Mouse (Mus musculus) embryonic stem cell, embryonic (primary cell): Measurements from ENCODE around the gene Itih2.

Experiments
- CTCF ChIA-PET, 4 experiments: fragments of 300-600 bp in 2 of 4; fragments of 350-600 bp in 2 of 4; sonication (Branson Sonifier 250); formaldehyde crosslinking; loops; one replicate each; lab custom pipeline; 2022; ENCODE audit warnings: inconsistent platforms in 2 of 4; lab: Charles Lee
- POLR2A ChIA-PET, 4 experiments: fragments of 300-600 bp in 2 of 4; fragments of 350-600 bp in 2 of 4; sonication (Branson Sonifier 250); formaldehyde crosslinking; loops; one replicate each; lab custom pipeline; 2022; ENCODE audit warnings: antibody characterized with exemption in 4 of 4, inconsistent platforms in 1 of 4; lab: Charles Lee

Gene Itih2

DNA sequence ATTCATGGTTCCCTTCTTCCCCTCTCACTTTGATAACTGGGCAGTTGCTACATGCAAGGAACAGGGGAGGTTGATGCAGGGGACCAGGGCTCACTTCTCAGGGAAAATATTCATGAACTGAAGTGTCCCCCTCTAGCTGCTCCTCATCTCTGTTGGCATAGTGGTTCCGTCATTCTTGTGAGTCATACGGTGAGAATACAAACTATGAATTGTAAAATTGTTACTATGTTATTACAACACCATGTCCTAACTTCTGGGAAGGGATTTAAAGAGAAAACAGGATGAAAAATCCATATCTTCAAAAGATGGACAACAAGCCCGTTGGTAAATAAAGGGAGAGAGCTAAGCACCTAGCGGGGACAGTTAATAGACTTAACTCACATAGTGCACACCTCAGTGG is at the start of gene Itih2:
Gene Itih2 (minus strand): TSS at position 101 of the 400 bp plus-strand sequence.
- ChIA-PET POLR2A (no interaction called here), CTCF (no interaction called here)

DNA sequence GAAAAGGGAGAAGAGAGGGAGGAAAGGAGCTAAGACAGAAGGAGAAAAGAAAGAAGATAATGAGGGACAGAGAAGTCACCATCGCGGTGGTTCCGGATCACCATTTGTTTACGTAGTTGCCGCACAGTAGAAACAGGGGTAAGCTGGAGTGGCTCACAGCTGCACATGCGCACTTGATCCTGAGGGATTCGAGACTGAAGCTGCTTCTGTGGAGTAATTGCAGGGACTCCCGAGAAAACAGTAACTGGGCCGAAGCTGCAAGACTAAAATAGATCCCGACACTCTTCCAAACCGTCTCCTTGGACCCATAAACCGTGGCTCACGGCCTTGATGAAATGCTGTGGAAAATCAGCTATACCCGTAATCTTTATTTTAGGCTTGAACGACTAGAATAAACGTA is 38.8 kb upstream of the Itih2 start:
- ChIA-PET POLR2A (interaction anchor here in 1 of 4 experiments (0.7 kb wide), 1 partner anchor 22 kb away, joined by 3 read pairs; no protein-coding TSS in a partner anchor), CTCF (interaction anchor here in 1 of 4 experiments (0.6 kb wide), 1 partner anchor 154 kb away, joined by 3 read pairs; no protein-coding TSS in a partner anchor)

DNA sequence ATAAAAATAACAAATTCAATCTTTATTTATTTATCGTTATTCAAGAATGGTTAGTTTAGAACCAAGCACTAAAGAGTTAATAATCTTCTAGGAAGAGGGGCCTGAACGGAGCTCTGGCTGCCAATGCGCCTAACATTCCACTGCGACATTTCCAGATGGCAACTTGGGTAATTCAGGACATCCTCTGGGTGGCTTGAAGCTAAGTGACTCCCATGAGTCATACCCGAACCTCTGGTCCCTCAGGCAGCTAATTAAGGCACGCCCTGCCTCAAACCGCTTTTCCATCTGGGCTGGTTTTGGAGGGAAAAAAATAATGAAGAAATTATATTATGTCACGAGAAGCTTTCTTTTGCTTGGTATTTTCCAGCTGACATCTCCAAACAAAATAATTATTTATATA is 36.8 kb upstream of the Itih2 start:
- CTCF ChIA-PET = interaction anchor here in 1 of 4 experiments (1.0 kb wide), 1 partner anchor 70 kb away, joined by 3 read pairs; no protein-coding TSS in a partner anchor
- POLR2A ChIA-PET = interaction anchor here in 1 of 4 experiments (0.6 kb wide), 1 partner anchor 264 kb away, joined by 3 read pairs; no protein-coding TSS in a partner anchor

DNA sequence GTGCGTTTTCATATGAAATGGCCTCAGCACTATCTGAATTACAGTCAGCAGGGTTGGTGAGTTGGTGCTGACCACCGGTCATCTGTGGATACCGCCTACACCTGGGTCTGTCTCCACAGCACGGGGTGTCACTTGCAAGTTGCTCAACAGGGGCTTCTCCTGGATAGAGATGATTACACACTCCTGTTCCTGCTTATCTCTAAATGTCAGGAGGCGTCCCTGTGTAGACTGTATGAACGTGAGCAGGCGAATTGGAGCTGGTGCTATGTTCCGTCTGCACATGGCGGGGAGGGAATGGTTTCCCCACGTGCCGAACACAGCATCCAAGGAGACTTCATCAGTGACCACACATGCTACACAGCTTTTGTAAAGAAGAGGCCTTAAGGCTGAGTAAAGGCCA is 36.1 kb upstream of the Itih2 start:
- CTCF ChIA-PET = no interaction called here
- POLR2A ChIA-PET = interaction anchor here in 2 of 4 experiments (0.6 to 0.9 kb wide), 2 partner anchors 12 to 263 kb away, joined by 3 read pairs; no protein-coding TSS in a partner anchor

DNA sequence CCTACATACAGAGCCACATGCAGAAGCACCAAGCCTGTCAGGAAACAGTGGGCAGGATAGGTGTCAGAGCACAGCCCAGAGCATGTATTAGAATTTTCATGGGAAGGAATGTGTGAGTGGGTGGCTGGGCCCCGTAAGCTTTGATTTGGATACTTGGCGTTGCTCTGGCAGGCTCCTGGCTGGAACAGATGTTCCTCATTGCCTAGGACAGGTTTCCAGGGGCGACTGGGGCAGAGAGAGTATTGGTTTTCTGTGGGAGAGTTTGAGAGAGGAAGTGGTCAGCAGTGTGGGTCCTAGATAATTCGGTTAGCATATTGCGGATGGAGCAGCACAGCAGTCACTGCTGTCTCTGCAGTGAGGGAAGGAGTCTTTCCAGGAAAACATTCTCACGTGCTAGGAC is 35.4 kb upstream of the Itih2 start:
- POLR2A ChIA-PET = interaction anchor here in 1 of 4 experiments (0.9 kb wide), 1 partner anchor 11 kb away, joined by 3 read pairs; no protein-coding TSS in a partner anchor
- CTCF ChIA-PET = no interaction called here

DNA sequence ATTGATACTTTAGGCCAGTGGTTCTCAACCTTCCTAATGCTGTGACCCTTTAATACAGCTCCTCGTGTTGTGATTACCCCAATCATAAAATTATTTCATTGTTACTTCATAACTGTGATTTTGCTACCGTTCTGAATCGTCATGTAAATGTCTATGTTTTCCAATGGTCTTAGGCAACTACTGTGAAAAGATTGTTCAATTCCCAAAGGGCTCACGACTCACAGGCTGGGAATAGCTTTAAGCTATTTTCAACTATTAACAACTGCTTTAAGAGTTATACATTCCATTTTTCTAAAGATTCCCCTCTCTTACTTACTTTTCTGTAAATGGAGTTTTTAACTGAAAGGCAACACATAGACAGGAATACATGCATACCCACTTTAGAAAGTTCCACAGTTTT is 30.8 kb upstream of the Itih2 start:
- CTCF ChIA-PET = interaction anchor here in 1 of 4 experiments (0.6 kb wide), 1 partner anchor 19 kb away, joined by 3 read pairs; no protein-coding TSS in a partner anchor

DNA sequence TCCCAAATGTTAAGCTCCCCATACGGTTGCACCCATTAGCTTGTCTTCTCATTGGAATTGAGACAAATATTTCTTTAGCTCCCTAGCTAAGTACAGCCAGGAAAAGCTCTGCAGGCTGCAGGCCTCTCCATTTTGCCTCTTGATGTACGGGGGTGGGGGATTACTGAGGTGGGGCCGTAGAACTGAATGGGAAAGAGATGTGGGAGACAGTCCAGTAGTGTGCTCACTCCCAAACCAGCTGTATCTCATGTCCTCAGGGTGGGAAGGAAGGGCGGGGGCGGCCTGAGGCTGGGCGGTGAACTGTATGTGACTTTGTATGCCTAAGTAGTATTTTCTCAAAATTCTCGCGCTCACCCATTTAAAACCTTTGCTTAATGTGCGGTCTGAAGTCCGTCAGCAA is 26.0 kb upstream of the Itih2 start:
- ChIA-PET CTCF (no interaction called here), POLR2A (interaction anchor here in 2 of 4 experiments (0.7 to 1.2 kb wide), 2 partner anchors 11 to 83 kb away, joined by 3 to 15 read pairs; no protein-coding TSS in a partner anchor)

More for the DNA sequence above, 30.8 kb upstream of the Itih2 start:
- POLR2A ChIA-PET = no interaction called here

DNA sequence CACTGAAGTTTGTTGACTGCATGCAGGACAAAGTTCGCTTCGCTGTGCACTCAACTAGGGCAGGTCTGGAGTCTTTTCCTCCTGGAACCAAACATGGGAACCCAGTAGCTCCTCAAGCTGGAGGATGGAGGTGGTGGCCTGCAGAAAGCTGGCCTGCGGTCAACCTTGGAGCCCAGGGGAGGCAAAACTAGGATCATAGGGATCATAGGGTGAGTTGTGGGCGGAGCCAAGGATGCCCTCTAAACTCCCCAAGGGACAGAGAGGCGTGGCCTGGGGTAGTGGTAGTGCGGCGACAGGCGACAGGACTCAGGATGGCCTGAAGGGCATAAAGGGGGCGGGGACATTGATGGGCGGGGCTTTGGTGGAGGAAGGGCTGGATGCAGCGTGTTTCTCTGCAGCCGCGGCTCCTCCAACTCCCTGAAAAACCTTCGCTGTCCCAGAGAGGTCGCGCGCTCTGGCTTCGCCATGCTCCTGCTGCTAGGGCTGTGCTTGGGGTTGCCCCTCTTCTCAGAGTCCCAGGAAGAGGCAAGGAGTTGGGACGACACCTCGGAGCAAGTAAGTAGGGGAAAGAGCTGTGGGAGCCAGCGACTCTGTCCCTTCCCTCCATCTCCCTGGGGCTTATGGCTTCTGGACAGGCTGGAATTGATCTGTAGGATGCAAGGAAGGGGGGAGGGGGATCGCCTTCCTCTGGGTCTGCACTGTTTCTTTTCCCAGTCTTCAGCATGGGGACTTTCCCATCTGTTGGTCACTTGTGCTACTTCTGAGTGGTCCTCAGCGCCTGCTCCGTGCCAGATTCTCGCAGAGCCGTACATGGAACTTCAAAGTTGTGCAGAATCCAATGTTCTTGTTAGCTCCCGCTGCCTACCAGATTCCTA is 22.2 kb upstream of the Itih2 start, which contains the start of gene Itih5:
Gene Itih5 (plus strand): TSS at position 371 of the 875 bp plus-strand sequence.
- POLR2A ChIA-PET = interaction anchor here in 2 of 4 experiments (0.9 to 2.9 kb wide), 3 partner anchors 10 to 73 kb away, joined by 3 to 8 read pairs (median 6); partner anchors contain the start of genes Atp5c1 (in 1 of the 2) and Kin (in 1 of the 2)
- CTCF ChIA-PET = interaction anchor here in 2 of 4 experiments (0.6 to 2.3 kb wide), 5 partner anchors 11 to 135 kb away, joined by 3 to 6 read pairs (median 4); no protein-coding TSS in a partner anchor

DNA sequence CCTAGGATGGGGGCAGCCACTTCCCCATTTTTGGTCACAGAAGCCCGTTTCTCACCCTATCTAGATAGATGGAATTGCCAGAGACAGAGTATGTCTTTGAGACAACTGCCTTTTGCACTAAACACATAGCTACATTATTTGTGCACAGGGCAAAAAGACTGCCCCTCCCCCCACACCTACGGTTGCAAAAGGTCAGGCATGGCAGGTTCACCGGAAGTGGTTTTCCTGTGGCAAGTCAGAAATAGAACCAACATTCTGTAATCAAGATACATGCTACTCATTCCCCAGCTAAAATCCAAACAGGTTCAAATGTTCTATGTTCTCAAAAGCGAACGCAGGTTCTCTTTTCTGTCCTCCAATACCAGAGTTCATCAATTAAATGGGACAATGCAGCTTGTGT is 21.4 kb upstream of the Itih2 start:
- CTCF ChIA-PET = interaction anchor here in 2 of 4 experiments (0.8 to 2.3 kb wide), 3 partner anchors 10 to 136 kb away, joined by 3 to 6 read pairs (median 6); no protein-coding TSS in a partner anchor
- POLR2A ChIA-PET = interaction anchor here in 2 of 4 experiments (0.9 to 2.9 kb wide), 2 partner anchors 9 to 10 kb away, joined by 3 to 8 read pairs; no protein-coding TSS in a partner anchor

DNA sequence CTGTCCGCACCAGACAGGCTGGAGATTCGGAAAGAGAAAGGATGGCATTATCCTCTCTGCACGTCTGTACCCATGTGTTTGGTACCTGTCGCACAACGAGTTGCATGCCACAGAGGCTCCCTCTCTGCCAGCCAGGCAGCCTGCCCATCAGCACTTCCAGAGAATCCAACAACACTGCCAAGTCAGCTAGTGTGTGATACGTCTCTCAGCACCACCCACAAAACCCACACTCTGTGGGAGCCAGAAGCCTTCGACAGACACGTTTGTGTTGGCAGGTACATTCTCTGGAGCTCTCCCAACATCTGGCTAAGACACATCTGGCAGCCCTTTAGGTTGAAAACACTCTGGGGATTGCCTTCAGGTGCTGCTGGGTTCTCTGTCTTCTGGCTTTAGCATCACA is 16.0 kb upstream of the Itih2 start:
- POLR2A ChIA-PET = no interaction called here
- CTCF ChIA-PET = interaction anchor here in 1 of 4 experiments (1.1 to 1.2 kb wide), 2 partner anchors 46 to 137 kb away, joined by 3 to 4 read pairs; no protein-coding TSS in a partner anchor

DNA sequence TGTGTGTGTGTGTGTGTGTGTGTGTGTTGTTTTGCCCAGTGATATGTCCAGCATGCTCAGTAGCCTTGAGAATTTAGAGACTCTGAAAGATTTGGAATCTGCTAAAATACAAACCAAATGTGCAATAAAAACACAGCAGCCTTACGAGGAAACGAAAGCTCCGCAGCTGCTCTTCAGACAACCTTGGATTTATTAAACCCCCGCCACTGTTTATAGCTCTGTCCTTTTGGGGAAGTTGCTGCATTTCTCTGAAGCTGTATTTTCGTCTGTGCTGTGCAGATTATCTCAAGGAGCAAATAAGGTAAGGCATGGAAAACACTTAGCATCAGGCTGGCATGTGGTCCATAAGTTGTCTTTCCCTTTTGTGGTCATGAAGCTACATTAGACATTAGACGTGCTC is 14.3 kb upstream of the Itih2 start:
- POLR2A ChIA-PET = interaction anchor here in 1 of 4 experiments (0.9 kb wide), 1 partner anchor 11 kb away, joined by 3 read pairs; no protein-coding TSS in a partner anchor
- CTCF ChIA-PET = interaction anchor here in 2 of 4 experiments (0.7 kb wide), 2 partner anchors 166 to 260 kb away, joined by 3 to 8 read pairs; no protein-coding TSS in a partner anchor

DNA sequence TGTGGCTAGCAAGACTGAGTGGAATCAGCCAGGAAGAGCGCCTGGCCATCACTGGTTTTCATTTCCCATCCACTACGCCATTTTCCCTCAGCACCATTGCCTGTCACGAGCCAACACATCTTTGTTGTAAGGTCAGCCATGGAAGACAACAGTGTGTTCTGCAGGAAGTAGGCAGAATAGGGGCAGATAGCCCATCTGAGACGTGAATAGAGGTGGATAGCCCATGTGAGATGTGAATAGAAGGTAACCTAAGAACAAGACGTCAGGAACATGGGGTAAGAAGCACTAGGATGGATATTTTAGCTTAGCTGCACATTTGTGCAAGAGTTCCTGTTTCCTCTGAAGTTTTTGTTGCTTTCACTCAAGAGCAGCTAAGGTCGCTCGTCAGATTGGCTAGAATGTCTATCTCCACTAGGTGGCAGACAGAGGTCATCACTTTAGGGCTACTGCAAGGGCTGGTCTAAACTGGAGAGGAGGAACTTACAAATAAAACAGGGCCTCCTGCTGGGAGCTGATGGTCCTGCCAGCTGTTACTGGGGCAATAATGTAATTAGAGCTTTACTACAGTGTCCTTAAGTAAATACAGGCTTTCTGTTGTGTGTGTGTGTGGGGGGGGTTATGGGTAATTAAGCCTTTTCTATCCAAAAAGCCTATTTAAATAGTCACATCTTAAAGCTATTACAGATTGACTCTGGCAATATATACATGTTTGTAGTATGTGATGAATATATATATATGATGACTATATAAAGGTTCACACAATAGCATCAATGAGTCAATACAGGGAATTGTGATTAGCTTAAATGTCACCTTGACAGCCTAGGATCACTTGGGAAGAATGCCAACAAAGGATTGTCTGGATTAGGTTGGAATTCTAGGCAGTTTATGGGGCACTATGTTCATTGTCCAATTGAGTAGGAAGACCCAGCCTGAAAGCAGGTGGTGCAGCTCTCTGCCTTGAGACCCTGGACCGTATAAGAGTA is 11.6 kb upstream of the Itih2 start:
- POLR2A ChIA-PET = interaction anchor here (0.6 to 2.1 kb wide), 13 partner anchors 10 to 228 kb away, joined by 3 to 9 read pairs (median 3); partner anchors contain the start of genes Atp5c1 (in 1 of the 4), Itih5 (in 1 of the 4), Kin (in 1 of the 4) and Sfmbt2 (in 1 of the 4)
- CTCF ChIA-PET = interaction anchor here (0.5 to 2.4 kb wide), 45 partner anchors 9 to 1467 kb away, joined by 3 to 28 read pairs (median 4); partner anchors contain the start of gene Itih5 (in 1 of the 4)

DNA sequence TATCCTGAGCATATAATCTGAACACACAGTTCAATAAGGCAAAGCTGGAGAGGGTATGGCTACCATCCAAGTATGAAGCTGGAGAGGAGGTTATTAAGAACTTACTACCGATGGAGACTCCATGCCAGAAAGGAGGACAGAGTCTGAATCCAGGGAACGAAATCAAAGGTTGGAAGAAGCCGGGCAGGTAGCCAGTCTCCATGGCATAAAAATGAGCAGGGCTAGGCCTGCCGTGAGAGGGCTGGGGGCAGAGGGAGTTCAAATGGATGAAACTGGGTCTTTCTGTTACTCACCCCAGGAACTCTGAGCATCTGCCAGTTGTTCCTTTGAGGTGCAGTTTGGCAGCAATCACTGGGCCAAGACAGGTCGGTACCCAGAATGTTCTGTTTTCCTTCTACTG is 9.3 kb upstream of the Itih2 start:
- ChIA-PET CTCF (no interaction called here), POLR2A (no interaction called here)

DNA sequence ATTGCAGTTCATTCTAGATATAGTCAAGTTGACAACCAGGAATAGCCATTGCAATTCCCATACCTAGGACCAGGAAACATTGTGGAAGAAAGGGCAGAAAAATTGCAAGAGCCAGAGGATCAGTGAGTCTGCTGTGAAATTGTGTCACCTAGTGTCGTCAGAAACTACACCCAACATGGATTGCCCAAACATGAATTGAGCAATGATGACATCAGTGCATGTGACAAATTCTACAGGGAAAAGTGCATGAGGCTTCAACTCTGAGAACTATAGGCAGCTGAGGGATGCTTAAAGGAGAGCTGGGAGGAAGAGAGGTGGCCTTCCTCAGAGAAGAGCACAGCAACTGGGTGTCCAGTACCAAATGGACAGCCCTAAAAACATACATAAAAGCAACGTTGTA is 6.1 kb upstream of the Itih2 start:
- ChIA-PET POLR2A (no interaction called here), CTCF (no interaction called here)

DNA sequence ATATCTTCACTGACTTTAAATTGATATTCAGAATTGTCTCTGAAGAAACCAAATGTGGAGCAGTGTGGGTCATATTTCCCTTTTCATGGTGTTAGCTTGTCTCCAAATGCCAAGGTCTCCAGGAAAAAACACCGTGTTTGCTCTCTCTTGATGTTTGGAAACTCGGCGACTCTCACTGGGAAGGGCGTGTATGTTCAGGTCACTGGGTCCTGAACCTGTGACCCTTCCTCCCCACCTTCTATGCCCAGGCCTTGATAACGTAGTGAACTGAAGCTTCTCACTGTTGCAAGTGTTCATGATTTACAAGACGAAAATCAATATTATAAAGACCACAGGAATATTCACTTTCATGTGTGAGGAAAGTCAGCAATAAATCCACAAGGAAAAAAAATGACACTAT is 2.7 kb upstream of the Itih2 start:
- POLR2A ChIA-PET = interaction anchor here in 1 of 4 experiments (0.8 kb wide), 1 partner anchor 43 kb away, joined by 3 read pairs; no protein-coding TSS in a partner anchor
- CTCF ChIA-PET = interaction anchor here in 1 of 4 experiments (2.4 kb wide), 1 partner anchor 9 kb away, joined by 12 read pairs; no protein-coding TSS in a partner anchor

DNA sequence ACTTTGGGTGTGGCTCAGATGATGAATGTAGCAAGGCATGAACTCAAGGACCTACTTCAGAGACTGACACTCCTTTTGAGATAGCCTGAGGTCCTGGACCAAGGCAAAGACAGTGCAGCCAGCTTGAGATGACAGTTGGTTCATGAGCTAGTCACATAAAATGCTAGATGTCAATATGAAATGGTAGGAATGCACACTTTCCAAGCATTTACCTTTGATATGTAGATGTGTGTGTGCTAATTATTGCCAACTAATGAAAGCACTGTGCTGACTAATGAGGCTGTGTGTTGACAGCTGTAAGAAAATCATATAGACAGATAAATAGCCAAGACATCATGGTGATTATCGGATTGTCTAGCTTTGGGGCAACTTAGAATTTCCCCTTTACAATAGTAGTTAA is 932 bp upstream of the Itih2 start:
- CTCF ChIA-PET = no interaction called here
- POLR2A ChIA-PET = no interaction called here

DNA sequence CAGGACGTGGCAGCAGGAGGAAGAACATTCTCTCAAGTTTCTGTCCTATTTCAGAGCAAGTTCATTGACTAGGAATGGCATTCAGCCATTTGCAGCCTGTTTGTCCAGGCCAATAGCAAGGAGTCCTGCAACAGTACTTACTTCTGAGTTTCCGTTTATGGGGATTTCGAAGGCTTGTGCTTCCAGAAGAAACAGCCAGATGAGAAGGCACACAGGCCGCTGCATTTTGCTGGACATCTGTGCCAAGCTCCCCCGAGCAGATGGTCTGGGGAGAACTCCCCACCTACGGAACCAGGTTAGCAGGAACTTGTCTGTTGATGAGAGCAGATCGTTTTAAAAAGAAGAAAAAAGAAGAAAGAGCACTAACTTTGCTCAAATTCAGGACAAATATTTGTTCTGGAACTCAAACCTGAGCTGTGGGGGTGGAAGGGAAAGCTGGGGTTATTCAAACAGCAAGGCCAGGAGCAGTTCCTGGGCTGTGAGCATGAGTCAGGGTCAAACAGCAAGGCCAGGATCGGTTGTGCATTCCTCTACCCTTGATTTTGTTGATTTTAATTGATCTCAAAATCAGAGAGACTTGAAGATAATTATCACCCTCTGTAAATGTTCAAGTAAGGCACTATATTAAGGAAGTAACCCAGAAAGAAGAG is 730 bp downstream of the Itih2 start:
- ChIA-PET POLR2A (interaction anchor here in 1 of 4 experiments (0.6 kb wide), 1 partner anchor 13 kb away, joined by 3 read pairs; no protein-coding TSS in a partner anchor), CTCF (no interaction called here)
